Mouse (Mus musculus): ENCODE data around the gene Scamp1. TPM values are rescaled to one million over a fixed set of nuclear protein-coding genes. Genes with fewer than 3 reads are reported as not detected.

Scamp1 gene
- polyA plus RNA-seq, 1 experiment from 2014 or later = 25.5 TPM

- WGBS = 96% methylated on average over 16 of the region's 16 CpGs
Observed at GRCm38 (mm10) chr13:94207973-94208372, 77.7 kb downstream of the Scamp1 start.

GRCm38 (mm10) chr13:94205234-94205633, 80.4 kb downstream of the Scamp1 start:
- peak; percentile 51 for DNase-seq (ENCODE audit: low spot score)

More at GRCm38 (mm10) chr13:94207973-94208372, 77.7 kb downstream of the Scamp1 start:
- Histone ChIP-seq H3K9me3 (replicated peaks) (peaks cover 10% of the 10 kb centered on the region; the same call in 1 of the 2 replicates), H3K27ac (replicated peaks) (no peak overlapping the region), H3K36me3 (peaks cover 25% of the 10 kb centered on the region), H3K4me1 (peaks cover 7% of the 10 kb centered on the region), H3K27me3 (ENCODE audit: low read depth, poor library complexity, severe bottlenecking) (no peaks in the 10 kb centered on the region), H3K4me3 (no peak overlapping the region)
- no peak for DNase-seq (ENCODE audit: low spot score)

GRCm38 (mm10) chr13:94199829-94200228, 85.8 kb downstream of the Scamp1 start:
- no peaks in the 10 kb centered on the region for H3K9me3 ChIP-seq (replicated peaks)
- H3K27me3 ChIP-seq (ENCODE audit: low read depth, poor library complexity, severe bottlenecking) = no peaks in the 10 kb centered on the region
- no peak for DNase-seq (ENCODE audit: low spot score)
- 0 out of 2 replicates have a peak, but pooled peaks cover 9% of the 10 kb centered on the region for H3K36me3 ChIP-seq
- H3K4me1 ChIP-seq = no peaks in the 10 kb centered on the region
- no peak overlapping the region for H3K4me3 ChIP-seq
- no peak overlapping the region for H3K27ac ChIP-seq (replicated peaks)
- WGBS = 82% methylated on average over 8 of the region's 8 CpGs

More at GRCm38 (mm10) chr13:94205234-94205633, 80.4 kb downstream of the Scamp1 start:
- Histone ChIP-seq H3K27me3 (ENCODE audit: low read depth, poor library complexity, severe bottlenecking) (no peaks in the 10 kb centered on the region), H3K4me3 (no peak overlapping the region), H3K27ac (replicated peaks) (no peak overlapping the region), H3K9me3 (replicated peaks) (peaks cover 10% of the 10 kb centered on the region; the same call in 1 of the 2 replicates), H3K4me1 (no peaks in the 10 kb centered on the region), H3K36me3 (peaks cover 25% of the 10 kb centered on the region)
- 14% methylated on average over 6 of the region's 6 CpGs for WGBS

DNA sequence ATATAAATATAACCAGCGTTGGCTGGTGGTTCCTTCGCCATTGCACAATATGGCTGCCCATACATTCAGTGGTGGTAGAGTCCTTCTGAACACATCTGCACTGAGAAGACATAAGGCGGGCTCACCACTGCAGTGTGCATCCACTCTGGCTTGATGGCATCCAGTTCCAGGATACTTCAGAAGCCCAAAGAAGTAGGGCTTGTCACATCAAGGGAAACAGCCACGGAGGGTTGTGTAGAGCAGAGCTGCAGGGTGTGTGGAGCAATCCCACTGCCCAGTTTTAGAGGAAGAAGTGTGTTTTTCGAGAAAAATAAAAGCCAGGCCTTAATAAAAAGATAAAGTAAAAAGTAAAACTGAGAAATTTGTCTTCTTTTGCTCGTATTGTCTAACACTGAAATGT, 87.0 kb downstream of the Scamp1 start:
- H3K4me3 ChIP-seq = no peak overlapping the region
- H3K27me3 ChIP-seq (ENCODE audit: low read depth, poor library complexity, severe bottlenecking) = no peaks in the 10 kb centered on the region
- H3K27ac ChIP-seq (replicated peaks) = no peak overlapping the region
- H3K36me3 ChIP-seq = 0 out of 2 replicates have a peak, but pooled peaks cover 5% of the 10 kb centered on the region
- H3K4me1 ChIP-seq = peaks cover 4% of the 10 kb centered on the region; the same call in 1 of the 2 replicates
- WGBS = 89% methylated on average over 6 of the region's 6 CpGs
- no peaks in the 10 kb centered on the region for H3K9me3 ChIP-seq (replicated peaks)
- DNase-seq (ENCODE audit: low spot score) = no peak

GRCm38 (mm10) chr13:94193227-94193626, 92.4 kb downstream of the Scamp1 start:
- no peak overlapping the region for H3K4me3 ChIP-seq
- H3K9me3 ChIP-seq (replicated peaks) = no peaks in the 10 kb centered on the region
- H3K27me3 ChIP-seq (ENCODE audit: low read depth, poor library complexity, severe bottlenecking) = peaks cover 16% of the 10 kb centered on the region
- peaks cover 17% of the 10 kb centered on the region for H3K4me1 ChIP-seq
- 91% methylated on average over 4 of the region's 4 CpGs for WGBS
- no peak overlapping the region for H3K27ac ChIP-seq (replicated peaks)
- H3K36me3 ChIP-seq = peaks cover 12% of the 10 kb centered on the region; the same call in 1 of the 2 replicates
- no peak for DNase-seq (ENCODE audit: low spot score)

GRCm38 (mm10) chr13:94190386-94190785, 95.3 kb downstream of the Scamp1 start:
- no peak for DNase-seq (ENCODE audit: low spot score)
- Histone ChIP-seq H3K4me3 (no peak overlapping the region), H3K9me3 (replicated peaks) (no peaks in the 10 kb centered on the region), H3K27me3 (ENCODE audit: low read depth, poor library complexity, severe bottlenecking) (peaks cover 26% of the 10 kb centered on the region), H3K4me1 (peaks cover 38% of the 10 kb centered on the region), H3K27ac (replicated peaks) (no peak overlapping the region), H3K36me3 (peaks cover 7% of the 10 kb centered on the region; the same call in 1 of the 2 replicates)
- 95% methylated on average over 1 of the region's 1 CpGs for WGBS

DNA sequence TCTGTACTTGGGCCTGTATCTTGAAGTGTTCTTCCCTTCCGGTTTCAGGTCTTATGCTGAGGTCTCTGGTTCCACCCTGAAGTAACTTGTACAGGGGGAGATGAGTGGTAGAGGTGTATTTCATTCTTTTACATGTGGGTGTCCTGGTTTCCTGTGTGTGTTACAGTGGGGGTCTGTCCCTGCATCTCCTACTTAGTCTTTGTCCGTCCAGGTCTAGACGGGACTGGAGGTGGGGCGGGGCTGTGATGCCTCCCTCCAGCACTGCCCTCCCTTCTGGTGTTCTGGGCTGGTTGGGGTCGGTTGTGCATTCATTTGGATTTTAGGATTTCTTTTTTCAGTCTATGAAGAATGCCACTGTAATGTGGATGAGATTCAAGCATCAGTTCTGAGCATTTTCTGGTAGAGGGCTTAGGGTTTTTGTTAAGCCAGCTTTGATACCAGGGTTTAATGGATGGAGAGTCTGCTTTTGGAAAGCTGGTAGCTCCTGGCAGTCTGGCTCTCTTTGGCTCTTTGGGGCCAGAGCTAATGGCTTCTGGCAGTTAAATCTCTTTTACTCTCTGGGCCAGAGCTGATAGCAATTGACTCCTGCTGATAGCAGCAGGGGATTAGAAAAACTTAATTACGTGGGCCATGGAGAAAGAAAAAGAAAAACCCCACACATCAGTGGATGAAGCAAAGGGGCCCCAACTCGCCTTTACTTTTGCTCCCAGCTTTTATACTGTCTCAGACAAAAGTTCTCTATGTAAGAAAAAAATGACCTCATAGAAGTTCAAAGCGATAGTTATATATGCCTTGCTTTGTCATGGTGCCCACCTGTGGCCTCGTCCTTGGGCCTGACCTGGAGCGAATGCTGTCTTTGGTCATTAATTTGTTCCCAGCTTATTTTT, 97.2 kb downstream of the Scamp1 start:
- Histone ChIP-seq H3K9me3 (replicated peaks) (no peaks in the 10 kb centered on the region), H3K4me3 (no peak overlapping the region), H3K27me3 (ENCODE audit: low read depth, poor library complexity, severe bottlenecking) (peaks cover 32% of the 10 kb centered on the region), H3K27ac (replicated peaks) (peak overlapping the region; percentile 56; the same call in 1 of the 2 replicates), H3K36me3 (peaks cover 7% of the 10 kb centered on the region; the same call in 1 of the 2 replicates), H3K4me1 (peaks cover 32% of the 10 kb centered on the region)
- 16% methylated on average over 10 of the region's 10 CpGs for WGBS
- DNase-seq (ENCODE audit: low spot score) = no peak

GRCm38 (mm10) chr13:94185631-94186030, 100.0 kb downstream of the Scamp1 start:
- Histone ChIP-seq H3K9me3 (replicated peaks) (no peaks in the 10 kb centered on the region), H3K27me3 (ENCODE audit: low read depth, poor library complexity, severe bottlenecking) (peaks cover 20% of the 10 kb centered on the region; the same call in 1 of the 2 replicates)
- 91% methylated on average over 5 of the region's 6 CpGs for WGBS

GRCm38 (mm10) chr13:94184726-94185456, 100.8 kb downstream of the Scamp1 start:
- DNase-seq (ENCODE audit: low spot score) = no peak
- Histone ChIP-seq H3K36me3 (no peaks in the 10 kb centered on the region), H3K9me3 (replicated peaks) (no peaks in the 10 kb centered on the region), H3K27ac (replicated peaks) (no peak overlapping the region), H3K4me1 (peaks cover 28% of the 10 kb centered on the region), H3K27me3 (ENCODE audit: low read depth, poor library complexity, severe bottlenecking) (0 out of 2 replicates have a peak, but pooled peaks cover 16% of the 10 kb centered on the region), H3K4me3 (no peak overlapping the region)
- WGBS = 92% methylated on average over 10 of the region's 10 CpGs

More at GRCm38 (mm10) chr13:94185631-94186030, 100.0 kb downstream of the Scamp1 start:
- DNase-seq (ENCODE audit: low spot score) = no peak
- no peak overlapping the region for H3K27ac ChIP-seq (replicated peaks)
- no peaks in the 10 kb centered on the region for H3K36me3 ChIP-seq
- peaks cover 31% of the 10 kb centered on the region for H3K4me1 ChIP-seq
- no peak overlapping the region for H3K4me3 ChIP-seq

DNA sequence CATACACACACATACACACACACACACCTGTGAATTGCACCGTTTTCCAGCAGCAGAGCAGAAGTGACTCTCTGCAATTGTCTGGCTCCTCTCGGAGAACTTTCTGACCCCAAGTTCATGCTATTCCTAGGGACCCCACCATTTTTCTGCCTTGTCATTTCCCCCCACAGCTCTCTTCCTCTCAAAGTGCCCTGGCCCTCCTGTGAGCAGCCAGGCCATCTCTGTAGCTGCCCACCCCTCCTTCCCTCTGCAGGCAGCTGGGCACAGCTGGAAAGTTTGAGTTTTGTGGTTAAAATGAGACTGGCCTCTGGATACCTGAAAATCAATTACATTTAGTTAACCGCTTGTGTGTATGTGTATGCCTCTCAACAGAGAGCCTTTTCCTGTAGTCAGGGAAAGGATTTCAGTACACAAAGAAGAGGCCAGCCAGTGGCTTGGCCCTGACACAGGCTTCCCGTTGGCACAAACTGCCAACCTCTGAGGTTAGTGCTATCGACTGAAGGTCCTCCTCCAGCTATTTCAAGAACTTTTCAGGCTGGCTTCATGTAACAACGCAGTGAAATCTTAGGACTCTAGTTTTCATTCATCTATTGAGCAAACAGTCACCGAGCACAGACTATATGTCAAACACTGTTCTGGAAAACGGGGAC, 102.2 kb downstream of the Scamp1 start:
- Histone ChIP-seq H3K27ac (replicated peaks) (no peak overlapping the region), H3K9me3 (replicated peaks) (no peaks in the 10 kb centered on the region), H3K4me3 (no peak overlapping the region), H3K4me1 (peaks cover 31% of the 10 kb centered on the region), H3K27me3 (ENCODE audit: low read depth, poor library complexity, severe bottlenecking) (0 out of 2 replicates have a peak, but pooled peaks cover 16% of the 10 kb centered on the region), H3K36me3 (no peaks in the 10 kb centered on the region)
- whole genome bisulfite sequencing = 93% methylated on average over 8 of the region's 8 CpGs
- DNase-seq (ENCODE audit: low spot score) = no peak

DNA sequence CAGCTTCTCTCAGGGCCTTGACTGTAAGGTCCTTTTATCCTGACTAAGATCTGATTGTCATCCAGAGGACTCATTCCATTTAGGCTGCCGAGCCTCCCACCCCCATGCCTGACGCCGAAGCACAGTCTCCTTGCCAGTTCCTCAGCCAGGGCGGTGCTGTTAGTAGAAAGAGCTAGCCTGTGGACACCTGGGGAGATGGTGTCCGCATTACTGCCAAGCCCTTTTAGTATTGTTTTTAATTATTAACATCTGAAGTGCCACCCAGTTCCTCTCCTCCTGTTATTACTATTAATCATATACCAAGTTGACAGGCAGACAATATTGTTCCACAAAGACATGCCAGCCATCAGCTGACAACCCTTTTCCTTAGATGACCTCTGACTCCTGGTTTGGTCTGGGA, 103.6 kb downstream of the Scamp1 start:
- no peak overlapping the region for H3K27ac ChIP-seq (replicated peaks)
- no peak for DNase-seq (ENCODE audit: low spot score)
- H3K4me3 ChIP-seq = no peak overlapping the region
- no peaks in the 10 kb centered on the region for H3K9me3 ChIP-seq (replicated peaks)
- peaks cover 21% of the 10 kb centered on the region for H3K4me1 ChIP-seq
- H3K27me3 ChIP-seq (ENCODE audit: low read depth, poor library complexity, severe bottlenecking) = peaks cover 10% of the 10 kb centered on the region; the same call in 1 of the 2 replicates
- 88% methylated on average over 5 of the region's 5 CpGs for WGBS
- H3K36me3 ChIP-seq = no peaks in the 10 kb centered on the region
